Mouse (Mus musculus): ENCODE data around the gene Atp1b1. TPM values are rescaled to one million over a fixed set of nuclear protein-coding genes. Genes with fewer than 3 reads are reported as not detected.

Gene Atp1b1
- total and polyA plus RNA-seq, 3 experiments: 0.23 to 0.43 TPM; not detected in 1

- Histone ChIP-seq H3K9me3 (replicated peaks; ENCODE audit: insufficient read depth, low read length) (no peaks in the 10 kb centered on the region), H3K4me3 (ENCODE audit: control insufficient read depth in 1 of 2, insufficient read depth in 1 of 2, low read depth in 2 of 2, low read length in 2 of 2) (no peak overlapping the region), H3K27ac (ENCODE audit: control insufficient read depth, low read depth, low read length) (no peak overlapping the region), H3K79me2 (ENCODE audit: control insufficient read depth, insufficient read depth, low read length, poor library complexity) (no peaks in the 10 kb centered on the region), H3K27me3 (ENCODE audit: control insufficient read depth in 1 of 2, insufficient read depth in 2 of 2, low read length in 2 of 2) (no peaks in the 10 kb centered on the region), H3K9ac (ENCODE audit: control insufficient read depth, low read depth, low read length, poor library complexity, severe bottlenecking) (no peak overlapping the region), H3K36me3 (ENCODE audit: control insufficient read depth in 1 of 2, insufficient read depth in 2 of 2, low read length in 2 of 2) (no peaks in the 10 kb centered on the region), H3K4me1 (ENCODE audit: control insufficient read depth in 1 of 2, insufficient read depth in 2 of 2, low read length in 2 of 2) (no peaks in the 10 kb centered on the region)
- DNase-seq (ENCODE audit: low read depth, low spot score): no peak
- TF ChIP-seq MXI1 (IDR thresholded peaks at IDR 0.05; ENCODE audit: low read depth, low read length): no peak
- no peak for TF ChIP-seq ZNF384 (IDR thresholded peaks at IDR 0.05; ENCODE audit: low read depth, low read length)
- no peak for TF ChIP-seq MAX (IDR thresholded peaks at IDR 0.05; ENCODE audit: low read length)
- no peak for TF ChIP-seq MAZ (IDR thresholded peaks at IDR 0.05; ENCODE audit: low read depth, low read length)
- no peak for TF ChIP-seq E2F4 (IDR thresholded peaks at IDR 0.05; ENCODE audit: borderline replicate concordance, low read depth, low read length)
- no peak for TF ChIP-seq TBP (IDR thresholded peaks at IDR 0.05; ENCODE audit: low read depth, low read length)
- TF ChIP-seq ETS1 (IDR thresholded peaks at IDR 0.05; ENCODE audit: low read depth, low read length): no peak
- no peak for TF ChIP-seq POLR2AphosphoS5 (IDR thresholded peaks at IDR 0.05; ENCODE audit: borderline replicate concordance, low read depth, low read length)
- TF ChIP-seq POLR2A (IDR thresholded peaks at IDR 0.05; ENCODE audit: control insufficient read depth in 1 of 2, insufficient read depth in 1 of 2, low read depth in 1 of 2, low read length in 2 of 2, poor library complexity in 1 of 2): no peak
- TF ChIP-seq POLR2AphosphoS2 (IDR thresholded peaks at IDR 0.05; ENCODE audit: low read length): no peak
- TF ChIP-seq CHD2 (IDR thresholded peaks at IDR 0.05; ENCODE audit: low read length): no peak
- no peak for TF ChIP-seq USF2 (IDR thresholded peaks at IDR 0.05; ENCODE audit: borderline replicate concordance in 1 of 2, insufficient read depth in 1 of 2, low read depth in 1 of 2, low read length in 2 of 2)
- TF ChIP-seq TCF12 (IDR thresholded peaks at IDR 0.05; ENCODE audit: low read depth, low read length): no peak
Observed at GRCm38 (mm10) chr1:164475895-164476294, 17.7 kb upstream of the Atp1b1 start.

- Histone ChIP-seq H3K9ac (ENCODE audit: control insufficient read depth, low read depth, low read length, poor library complexity, severe bottlenecking) (no peak overlapping the region), H3K4me1 (ENCODE audit: control insufficient read depth in 1 of 2, insufficient read depth in 2 of 2, low read length in 2 of 2) (no peaks in the 10 kb centered on the region), H3K4me3 (ENCODE audit: control insufficient read depth in 1 of 2, insufficient read depth in 1 of 2, low read depth in 2 of 2, low read length in 2 of 2) (no peak overlapping the region), H3K27me3 (ENCODE audit: control insufficient read depth in 1 of 2, insufficient read depth in 2 of 2, low read length in 2 of 2) (no peaks in the 10 kb centered on the region), H3K9me3 (replicated peaks; ENCODE audit: insufficient read depth, low read length) (no peaks in the 10 kb centered on the region), H3K79me2 (ENCODE audit: control insufficient read depth, insufficient read depth, low read length, poor library complexity) (no peaks in the 10 kb centered on the region), H3K27ac (ENCODE audit: control insufficient read depth, low read depth, low read length) (no peak overlapping the region), H3K36me3 (ENCODE audit: control insufficient read depth in 1 of 2, insufficient read depth in 2 of 2, low read length in 2 of 2) (no peaks in the 10 kb centered on the region)
- DNase-seq (ENCODE audit: low read depth, low spot score): no peak
- TF ChIP-seq HCFC1 (IDR thresholded peaks at IDR 0.05; ENCODE audit: low read depth, low read length) (no peak), TBP (IDR thresholded peaks at IDR 0.05; ENCODE audit: low read depth, low read length) (no peak), KAT2A (conservative IDR thresholded peaks at IDR 0.05; ENCODE audit: low read depth, low read length) (no peak)
Observed at GRCm38 (mm10) chr1:164474778-164475511, 16.8 kb upstream of the Atp1b1 start.

All from MEL (cell line).